Mouse (Mus musculus) inflammation-experienced regulatory T-cells, adult 6 months (primary cell): ENCODE results near the gene Sim2. TPM values are rescaled to one million over a fixed set of nuclear protein-coding genes. Genes with fewer than 3 reads are reported as not detected.

Experiments used
- ATAC-seq: one replicate; pipeline ENCODE4 v1.8.0; 2017
- polyA plus RNA-seq, 3 experiments: library from polyadenylated mRNA; unstranded; fragments of 100-300 nt; shearing (Covaris generic); gene quantifications; one replicate each; pipeline ENCODE4 v1.2.1; 2017

The Sim2 gene
- polyA plus RNA-seq, 3 experiments from 2014 or later, result not detected

- ATAC-seq, result no peak
Measured at GRCm38 (mm10) chr16:94096479-94096878, 11.7 kb downstream of the Sim2 start.

GRCm38 (mm10) chr16:94097724-94098455, 13.2 kb downstream of the Sim2 start:
- no peak for ATAC-seq

GRCm38 (mm10) chr16:94113160-94113559, 28.4 kb downstream of the Sim2 start:
- no peak for ATAC-seq

- no peak for ATAC-seq
Measured at GRCm38 (mm10) chr16:94114693-94115092, 30.0 kb downstream of the Sim2 start.

GRCm38 (mm10) chr16:94117333-94117732, 32.6 kb downstream of the Sim2 start:
- no peak for ATAC-seq

GRCm38 (mm10) chr16:94118394-94118793, 33.7 kb downstream of the Sim2 start:
- ATAC-seq, result no peak

- ATAC-seq, result no peak
Measured at GRCm38 (mm10) chr16:94122347-94122746, 37.6 kb downstream of the Sim2 start.

GRCm38 (mm10) chr16:94123247-94123646, 38.5 kb downstream of the Sim2 start:
- no peak for ATAC-seq

- no peak for ATAC-seq
Measured at GRCm38 (mm10) chr16:94125172-94125981, 40.6 kb downstream of the Sim2 start.

GRCm38 (mm10) chr16:94126200-94126599, 41.5 kb downstream of the Sim2 start:
- ATAC-seq, result no peak

- no peak for ATAC-seq
Measured at GRCm38 (mm10) chr16:94128236-94128835, 43.6 kb downstream of the Sim2 start.

GRCm38 (mm10) chr16:94134218-94134617, 49.5 kb downstream of the Sim2 start:
- no peak for ATAC-seq

GRCm38 (mm10) chr16:94140746-94141145, 56.0 kb downstream of the Sim2 start:
- no peak for ATAC-seq

GRCm38 (mm10) chr16:94143325-94143724, 58.6 kb downstream of the Sim2 start:
- ATAC-seq, result no peak

- no peak for ATAC-seq
Measured at GRCm38 (mm10) chr16:94148139-94148538, 63.4 kb downstream of the Sim2 start.

- ATAC-seq, result no peak
Measured at GRCm38 (mm10) chr16:94150125-94151103, 65.7 kb downstream of the Sim2 start.

- ATAC-seq, result no peak
Measured at GRCm38 (mm10) chr16:94155041-94155653, 70.4 kb downstream of the Sim2 start.

GRCm38 (mm10) chr16:94157819-94158218, 73.1 kb downstream of the Sim2 start:
- ATAC-seq, result no peak

- ATAC-seq, result no peak
Measured at GRCm38 (mm10) chr16:94162000-94162399, 77.3 kb downstream of the Sim2 start.

GRCm38 (mm10) chr16:94163051-94163450, 78.3 kb downstream of the Sim2 start:
- ATAC-seq, result no peak

GRCm38 (mm10) chr16:94164236-94164635, 79.5 kb downstream of the Sim2 start:
- no peak for ATAC-seq

- no peak for ATAC-seq
Measured at GRCm38 (mm10) chr16:94164978-94165377, 80.2 kb downstream of the Sim2 start.
